Mouse (Mus musculus): ENCODE measurements around the gene I830077J02Rik. TPM values are rescaled to one million over a fixed set of nuclear protein-coding genes. Genes with fewer than 3 reads are reported as not detected.

Gene I830077J02Rik
- polyA plus RNA-seq, 1 experiment: 0.06 TPM

Other genes with a start within 250 kb of the I830077J02Rik start
- gene Ddx20, start 245.1 kb downstream of the I830077J02Rik start, polyA plus RNA-seq (2012; fragmentation: generic; extraction: Trizol): 15.7 TPM
- 6.3 TPM for gene Inka2, start 228.1 kb downstream of the I830077J02Rik start, polyA plus RNA-seq (2012; fragmentation: generic; extraction: Trizol)
- 15.1 TPM for gene Rap1a, start 131.3 kb downstream of the I830077J02Rik start, polyA plus RNA-seq (2012; fragmentation: generic; extraction: Trizol)
- gene Adora3, start 61.8 kb downstream of the I830077J02Rik start, polyA plus RNA-seq (2012; fragmentation: generic; extraction: Trizol): not detected
- gene Tmigd3, start 61.8 kb downstream of the I830077J02Rik start, polyA plus RNA-seq (2012; fragmentation: generic; extraction: Trizol): not detected
- 90.2 TPM for gene Wdr77, start 26.7 kb upstream of the I830077J02Rik start, polyA plus RNA-seq (2012; fragmentation: generic; extraction: Trizol)
- gene Atp5f1, start 27.4 kb upstream of the I830077J02Rik start, polyA plus RNA-seq (2012; fragmentation: generic; extraction: Trizol): 243 TPM
- 0.25 TPM for gene Ovgp1, start 41.0 kb upstream of the I830077J02Rik start, polyA plus RNA-seq (2012; fragmentation: generic; extraction: Trizol)
- not detected for gene Pifo, start 82.0 kb upstream of the I830077J02Rik start, polyA plus RNA-seq (2012; fragmentation: generic; extraction: Trizol)
- gene Chil5, start 100.2 kb upstream of the I830077J02Rik start, polyA plus RNA-seq (2012; fragmentation: generic; extraction: Trizol): not detected
- not detected for gene Chia1, start 180.6 kb upstream of the I830077J02Rik start, polyA plus RNA-seq (2012; fragmentation: generic; extraction: Trizol)
- gene Chil3, start 234.9 kb upstream of the I830077J02Rik start, polyA plus RNA-seq (2012; fragmentation: generic; extraction: Trizol): not detected